Mouse (Mus musculus): ENCODE measurements around the gene Pts. TPM values are rescaled to one million over a fixed set of nuclear protein-coding genes. Genes with fewer than 3 reads are reported as not detected.

The Pts gene
- polyA plus RNA-seq, 1 experiment from 2014 or later, result 124 TPM

GRCm38 (mm10) chr9:50499781-50500180 is 28.7 kb downstream of the Pts start:
- no peaks in the 10 kb centered on the region for H3K36me3 ChIP-seq (ENCODE audit: control insufficient read depth, insufficient read depth, low read length)
- no peak overlapping the region; the same call in 1 of the 2 replicates for H3K4me2 ChIP-seq (ENCODE audit: low read length)
- H3K27me3 ChIP-seq (ENCODE audit: control insufficient read depth, insufficient read depth, low read depth, low read length), result no peaks in the 10 kb centered on the region
- WGBS, result 89% methylated on average over 3 of the region's 3 CpGs
- H3K4me1 ChIP-seq (ENCODE audit: control insufficient read depth, insufficient read depth, low read length), result peaks cover 12% of the 10 kb centered on the region
- H3K9ac ChIP-seq (ENCODE audit: low read depth, low read length), result no peak overlapping the region
- no peak for ATAC-seq
- no peak overlapping the region for H3K4me3 ChIP-seq (ENCODE audit: low read depth, low read length)
- no peaks in the 10 kb centered on the region for H3K9me3 ChIP-seq (replicated peaks; ENCODE audit: control insufficient read depth, low read length, poor library complexity, severe bottlenecking)
- H3K27ac ChIP-seq (ENCODE audit: low read length), result no peak overlapping the region

- 85% methylated on average over 16 of the region's 16 CpGs for WGBS
- Histone ChIP-seq H3K4me1 (ENCODE audit: control insufficient read depth, insufficient read depth, low read length) (peaks cover 12% of the 10 kb centered on the region), H3K4me3 (ENCODE audit: low read depth, low read length) (no peak overlapping the region), H3K36me3 (ENCODE audit: control insufficient read depth, insufficient read depth, low read length) (no peaks in the 10 kb centered on the region), H3K9me3 (replicated peaks; ENCODE audit: control insufficient read depth, low read length, poor library complexity, severe bottlenecking) (no peaks in the 10 kb centered on the region), H3K27ac (ENCODE audit: low read length) (no peak overlapping the region), H3K9ac (ENCODE audit: low read depth, low read length) (no peak overlapping the region), H3K4me2 (ENCODE audit: low read length) (no peak overlapping the region), H3K27me3 (ENCODE audit: control insufficient read depth, insufficient read depth, low read depth, low read length) (no peaks in the 10 kb centered on the region)
- ATAC-seq, result no peak
These were observed 29.7 kb downstream of the Pts start for GRCm38 (mm10) chr9:50498815-50499214.

DNA sequence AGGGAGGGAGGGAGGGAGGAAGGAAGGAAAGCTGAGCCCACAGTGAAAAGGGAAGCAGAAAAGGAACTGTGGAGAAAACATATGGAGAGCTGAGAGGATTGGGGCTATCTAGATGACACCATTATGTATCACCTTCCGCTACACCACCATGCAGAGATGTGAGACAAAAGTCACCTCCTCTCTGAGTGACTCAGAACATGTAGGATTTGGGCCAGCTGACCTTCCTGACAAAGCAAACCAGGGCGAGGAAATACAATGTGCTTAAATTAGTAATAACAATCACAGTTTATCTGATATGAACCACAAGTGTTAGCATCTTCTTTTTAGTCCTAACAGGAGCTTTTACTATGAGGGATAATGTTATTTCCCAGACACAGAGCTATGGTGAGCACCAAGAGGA is 31.0 kb downstream of the Pts start:
- H3K9me3 ChIP-seq (replicated peaks; ENCODE audit: control insufficient read depth, low read length, poor library complexity, severe bottlenecking), result no peaks in the 10 kb centered on the region
- H3K27me3 ChIP-seq (ENCODE audit: control insufficient read depth, insufficient read depth, low read depth, low read length), result no peaks in the 10 kb centered on the region
- peaks cover 12% of the 10 kb centered on the region for H3K4me1 ChIP-seq (ENCODE audit: control insufficient read depth, insufficient read depth, low read length)
- no peaks in the 10 kb centered on the region for H3K36me3 ChIP-seq (ENCODE audit: control insufficient read depth, insufficient read depth, low read length)
- H3K4me3 ChIP-seq (ENCODE audit: low read depth, low read length), result no peak overlapping the region
- H3K27ac ChIP-seq (ENCODE audit: low read length), result no peak overlapping the region
- 86% methylated on average over 2 of the region's 2 CpGs for WGBS
- no peak for ATAC-seq
- H3K9ac ChIP-seq (ENCODE audit: low read depth, low read length), result no peak overlapping the region
- no peak overlapping the region for H3K4me2 ChIP-seq (ENCODE audit: low read length)

DNA sequence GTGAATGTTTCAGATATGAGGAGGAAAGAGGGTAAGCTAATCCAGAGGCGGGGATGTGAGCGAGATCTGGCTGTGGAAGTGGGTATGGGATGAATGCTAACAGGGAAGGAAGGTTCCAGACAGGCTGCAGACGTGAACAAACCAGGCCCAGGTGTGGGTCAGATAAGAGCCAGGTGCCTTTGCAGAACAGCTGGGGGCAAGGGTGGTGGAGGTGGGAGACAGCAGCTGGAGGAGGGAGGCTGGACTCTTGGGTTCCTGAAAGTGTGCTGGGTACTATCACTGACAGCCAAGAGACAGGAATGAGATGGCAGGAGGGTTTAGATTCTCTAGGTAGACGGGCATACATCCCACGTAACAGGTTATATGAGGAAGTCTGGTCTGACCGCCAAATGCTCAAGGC is 31.4 kb downstream of the Pts start:
- Histone ChIP-seq H3K36me3 (ENCODE audit: control insufficient read depth, insufficient read depth, low read length) (no peaks in the 10 kb centered on the region), H3K27me3 (ENCODE audit: control insufficient read depth, insufficient read depth, low read depth, low read length) (no peaks in the 10 kb centered on the region), H3K4me1 (ENCODE audit: control insufficient read depth, insufficient read depth, low read length) (peaks cover 12% of the 10 kb centered on the region), H3K9ac (ENCODE audit: low read depth, low read length) (no peak overlapping the region), H3K4me3 (ENCODE audit: low read depth, low read length) (no peak overlapping the region), H3K27ac (ENCODE audit: low read length) (no peak overlapping the region), H3K4me2 (ENCODE audit: low read length) (no peak overlapping the region), H3K9me3 (replicated peaks; ENCODE audit: control insufficient read depth, low read length, poor library complexity, severe bottlenecking) (no peaks in the 10 kb centered on the region)
- WGBS, result 71% methylated on average over 6 of the region's 6 CpGs
- no peak for ATAC-seq

- Histone ChIP-seq H3K27me3 (ENCODE audit: control insufficient read depth, insufficient read depth, low read depth, low read length) (no peaks in the 10 kb centered on the region), H3K4me2 (ENCODE audit: low read length) (no peak overlapping the region), H3K36me3 (ENCODE audit: control insufficient read depth, insufficient read depth, low read length) (no peaks in the 10 kb centered on the region), H3K4me1 (ENCODE audit: control insufficient read depth, insufficient read depth, low read length) (peaks cover 12% of the 10 kb centered on the region), H3K27ac (ENCODE audit: low read length) (no peak overlapping the region), H3K4me3 (ENCODE audit: low read depth, low read length) (no peak overlapping the region), H3K9ac (ENCODE audit: low read depth, low read length) (no peak overlapping the region), H3K9me3 (replicated peaks; ENCODE audit: control insufficient read depth, low read length, poor library complexity, severe bottlenecking) (no peaks in the 10 kb centered on the region)
- WGBS, result 25% methylated on average over 6 of the region's 6 CpGs
- ATAC-seq, result no peak
These were observed 32.0 kb downstream of the Pts start for GRCm38 (mm10) chr9:50496546-50496945.

- peaks cover 12% of the 10 kb centered on the region for H3K4me1 ChIP-seq (ENCODE audit: control insufficient read depth, insufficient read depth, low read length)
- 14% methylated on average over 6 of the region's 6 CpGs for WGBS
- no peaks in the 10 kb centered on the region for H3K27me3 ChIP-seq (ENCODE audit: control insufficient read depth, insufficient read depth, low read depth, low read length)
- ATAC-seq, result no peak
- H3K9me3 ChIP-seq (replicated peaks; ENCODE audit: control insufficient read depth, low read length, poor library complexity, severe bottlenecking), result no peaks in the 10 kb centered on the region
- no peak overlapping the region for H3K9ac ChIP-seq (ENCODE audit: low read depth, low read length)
- H3K36me3 ChIP-seq (ENCODE audit: control insufficient read depth, insufficient read depth, low read length), result no peaks in the 10 kb centered on the region
- H3K4me3 ChIP-seq (ENCODE audit: low read depth, low read length), result no peak overlapping the region
- H3K4me2 ChIP-seq (ENCODE audit: low read length), result no peak overlapping the region
- H3K27ac ChIP-seq (ENCODE audit: low read length), result no peak overlapping the region
These were observed 32.4 kb downstream of the Pts start for GRCm38 (mm10) chr9:50496151-50496505.

DNA sequence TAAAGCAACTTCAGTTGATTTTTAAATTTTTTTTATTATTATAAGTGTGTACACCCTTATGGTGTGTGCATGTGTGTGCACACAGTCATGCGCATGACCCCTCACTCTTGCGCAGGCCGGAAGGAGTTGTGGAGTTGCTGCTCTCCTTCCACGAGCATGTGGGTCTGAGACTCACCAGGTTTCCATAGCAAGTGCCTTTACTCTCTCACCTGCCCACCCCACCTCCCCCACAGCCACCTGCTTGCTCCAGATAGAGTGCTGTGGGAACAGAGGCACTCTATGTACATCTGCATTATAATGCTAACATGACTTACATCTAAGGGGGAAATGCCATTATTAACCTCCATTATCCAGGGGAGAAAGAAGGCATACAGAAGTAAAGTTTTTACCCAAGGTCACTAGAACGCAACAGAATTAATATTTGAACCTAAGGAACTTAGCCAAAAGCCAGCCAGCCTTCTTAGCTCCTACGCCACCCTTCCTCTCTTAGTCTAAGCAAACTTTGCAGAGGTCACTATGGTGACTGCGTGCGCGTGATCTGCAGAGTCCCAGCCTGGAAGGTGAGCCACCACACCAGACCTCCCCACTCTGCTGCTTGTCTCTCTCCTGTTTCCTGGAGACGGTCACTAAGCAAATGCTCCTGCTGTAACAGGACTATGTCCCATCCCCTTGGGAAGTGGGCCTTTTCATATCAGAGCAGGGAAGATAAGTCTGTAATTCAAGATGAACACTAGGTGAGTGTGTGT is 32.9 kb downstream of the Pts start:
- H3K4me3 ChIP-seq (ENCODE audit: low read depth, low read length), result no peak overlapping the region
- ATAC-seq, result 0 out of 2 replicates have a peak, but pooled peaks have one; percentile 39
- H3K36me3 ChIP-seq (ENCODE audit: control insufficient read depth, insufficient read depth, low read length), result no peaks in the 10 kb centered on the region
- no peak overlapping the region for H3K4me2 ChIP-seq (ENCODE audit: low read length)
- H3K4me1 ChIP-seq (ENCODE audit: control insufficient read depth, insufficient read depth, low read length), result peaks cover 12% of the 10 kb centered on the region
- no peak overlapping the region for H3K27ac ChIP-seq (ENCODE audit: low read length)
- no peaks in the 10 kb centered on the region for H3K9me3 ChIP-seq (replicated peaks; ENCODE audit: control insufficient read depth, low read length, poor library complexity, severe bottlenecking)
- 64% methylated on average over 10 of the region's 10 CpGs for WGBS
- H3K27me3 ChIP-seq (ENCODE audit: control insufficient read depth, insufficient read depth, low read depth, low read length), result no peaks in the 10 kb centered on the region
- no peak overlapping the region for H3K9ac ChIP-seq (ENCODE audit: low read depth, low read length)

GRCm38 (mm10) chr9:50494311-50494710 is 34.2 kb downstream of the Pts start, which contains the start of gene Plet1:
Gene Plet1, plus strand, starts transcription at chr9:50494525.
- H3K27me3 ChIP-seq (ENCODE audit: control insufficient read depth, insufficient read depth, low read depth, low read length), result no peaks in the 10 kb centered on the region
- WGBS, result 91% methylated on average over 6 of the region's 6 CpGs
- H3K27ac ChIP-seq (ENCODE audit: low read length), result no peak within 1 kb of the TSS
- no peaks in the 10 kb centered on the region for H3K9me3 ChIP-seq (replicated peaks; ENCODE audit: control insufficient read depth, low read length, poor library complexity, severe bottlenecking)
- no peak within 1 kb of the TSS for H3K4me2 ChIP-seq (ENCODE audit: low read length)
- no peak within 1 kb of the TSS for H3K9ac ChIP-seq (ENCODE audit: low read depth, low read length)
- H3K4me1 ChIP-seq (ENCODE audit: control insufficient read depth, insufficient read depth, low read length), result peaks cover 12% of the 10 kb centered on the region
- no peaks in the 10 kb centered on the region for H3K36me3 ChIP-seq (ENCODE audit: control insufficient read depth, insufficient read depth, low read length)
- no peak within 1 kb of the TSS for H3K4me3 ChIP-seq (ENCODE audit: low read depth, low read length)
- ATAC-seq, result no peak

DNA sequence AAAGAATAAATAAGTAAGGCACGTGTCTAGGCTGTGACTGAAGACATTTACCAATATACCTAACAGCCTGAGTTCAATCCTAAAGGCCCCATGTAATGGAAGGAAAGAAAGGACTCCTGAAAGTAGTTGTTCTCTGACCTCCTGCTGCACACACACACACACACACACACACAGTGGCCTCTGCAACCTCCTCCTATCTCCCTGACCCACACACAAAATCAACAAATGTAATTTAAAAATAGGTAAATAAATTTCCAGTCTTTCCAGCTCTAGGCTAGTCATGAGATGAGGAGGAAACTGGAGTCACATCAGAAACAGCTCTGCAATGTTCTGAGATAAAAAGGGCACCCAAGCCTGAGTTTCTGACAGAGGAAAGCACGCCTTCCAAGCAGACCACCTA is 34.7 kb downstream of the Pts start:
- 65% methylated on average over 2 of the region's 2 CpGs for WGBS
- Histone ChIP-seq H3K27me3 (ENCODE audit: control insufficient read depth, insufficient read depth, low read depth, low read length) (no peaks in the 10 kb centered on the region), H3K9me3 (replicated peaks; ENCODE audit: control insufficient read depth, low read length, poor library complexity, severe bottlenecking) (no peaks in the 10 kb centered on the region), H3K27ac (ENCODE audit: low read length) (no peak overlapping the region), H3K4me3 (ENCODE audit: low read depth, low read length) (no peak overlapping the region), H3K4me1 (ENCODE audit: control insufficient read depth, insufficient read depth, low read length) (peaks cover 12% of the 10 kb centered on the region), H3K9ac (ENCODE audit: low read depth, low read length) (no peak overlapping the region), H3K36me3 (ENCODE audit: control insufficient read depth, insufficient read depth, low read length) (no peaks in the 10 kb centered on the region), H3K4me2 (ENCODE audit: low read length) (no peak overlapping the region)
- ATAC-seq, result no peak
